Mouse (Mus musculus) testis, postnatal 10 days (tissue): ENCODE measurements around the gene Cdyl.

Experiments
- DNase-seq: peaks from one replicate; pipeline ENCODE4 v3.0.0; 2021; ENCODE audit warnings: low spot score

The Cdyl gene

DNA sequence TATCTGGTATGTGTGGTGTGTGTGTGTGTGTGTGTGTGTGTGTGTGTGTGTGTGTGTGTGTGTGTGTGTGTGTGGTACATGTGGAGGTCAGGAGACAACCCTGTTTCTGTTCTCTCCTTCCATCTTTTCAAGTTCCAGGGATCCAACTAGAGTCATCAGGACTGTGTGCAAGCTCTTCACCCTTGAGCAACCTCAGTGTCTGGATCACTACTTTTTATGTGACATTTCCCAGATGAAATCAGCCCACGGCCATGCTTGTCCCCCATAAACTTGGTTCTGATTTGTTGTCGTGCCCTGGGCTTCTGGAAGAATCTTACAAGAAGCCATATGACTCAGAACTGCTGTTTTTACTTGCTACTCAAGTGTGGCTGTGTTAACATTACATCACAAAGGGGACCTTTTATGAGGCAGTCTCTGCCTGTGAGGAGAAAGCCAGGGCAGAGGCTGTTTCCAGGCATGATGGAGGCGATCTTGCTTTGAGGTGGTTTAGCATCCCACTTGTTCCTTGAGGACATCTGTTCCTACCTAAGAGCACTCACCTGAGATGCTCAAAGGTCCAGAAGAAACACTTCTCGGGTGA lies at the start of gene Cdyl:
TSS of gene Cdyl (plus strand) at position 428 of the 580 bp plus-strand sequence.
- no peak for DNase-seq

DNA sequence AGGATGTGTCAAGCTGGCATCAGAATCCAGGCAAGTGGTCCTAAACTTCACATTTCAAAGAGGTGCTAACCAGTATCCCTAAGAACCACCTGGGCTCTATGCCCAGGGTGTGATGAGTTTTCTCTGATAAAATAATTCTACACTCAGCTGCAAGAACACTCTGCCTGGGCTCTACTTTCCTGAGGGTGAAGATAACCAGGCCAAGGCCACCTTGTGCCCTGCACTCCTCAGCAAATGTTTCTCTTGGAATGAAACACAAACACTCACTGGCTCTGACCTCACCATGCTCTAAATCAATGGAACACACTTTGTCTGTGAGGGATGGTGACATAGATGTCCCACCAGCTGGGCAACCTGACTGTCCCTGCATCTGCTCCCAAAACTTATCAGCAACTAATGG lies 48.9 kb upstream of the Cdyl start:
- DNase-seq, result no peak

DNA sequence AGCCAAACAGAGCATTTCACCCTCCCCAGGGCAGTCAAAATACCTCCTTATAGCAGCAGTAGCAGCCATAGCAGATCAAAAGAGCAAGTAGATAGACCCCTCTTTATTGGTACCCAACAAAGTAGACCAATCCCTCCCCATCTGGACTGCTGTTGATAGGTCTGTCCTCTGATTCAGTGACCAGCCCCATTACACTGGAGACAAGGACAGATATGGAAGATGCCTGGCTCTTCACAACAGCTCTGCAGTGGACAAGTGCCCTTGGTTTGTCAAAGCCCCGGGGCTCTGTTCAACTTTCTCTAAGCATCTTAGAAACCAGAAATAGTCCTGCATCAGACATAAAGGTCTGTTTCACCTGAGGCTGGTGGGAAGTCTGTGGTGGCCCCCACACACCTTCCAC lies 47.1 kb upstream of the Cdyl start:
- DNase-seq, result no peak

DNA sequence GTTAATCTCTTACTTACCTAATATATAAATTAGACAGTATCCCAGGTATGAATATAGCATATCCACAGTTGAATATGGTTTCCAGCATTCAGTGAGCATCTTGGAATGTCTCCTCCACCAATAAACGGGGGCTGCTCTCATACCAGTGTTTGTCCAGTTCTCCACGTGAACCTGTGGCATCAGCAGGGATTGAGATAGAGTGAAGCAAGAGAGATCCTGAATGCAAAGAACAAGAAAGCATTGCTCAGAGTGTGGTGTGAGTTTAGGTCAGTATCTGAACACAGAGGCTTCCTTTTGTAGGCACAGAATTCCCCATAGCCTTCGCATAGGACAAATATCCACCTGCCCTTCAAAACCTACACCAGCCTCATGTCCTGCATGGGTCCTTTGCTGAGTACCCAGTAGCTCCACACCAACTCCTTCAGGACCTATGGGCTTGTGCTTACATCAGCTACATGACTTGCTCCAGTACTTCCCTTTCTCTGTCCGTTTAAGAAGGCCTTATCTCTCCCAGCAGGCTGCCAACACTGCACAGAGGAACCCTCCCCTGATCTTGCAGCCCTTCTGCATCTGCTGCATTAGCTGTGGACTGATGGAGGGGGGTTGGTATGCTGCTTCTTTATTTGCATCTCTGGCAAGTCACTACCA lies 44.7 kb upstream of the Cdyl start:
- DNase-seq, result no peak

DNA sequence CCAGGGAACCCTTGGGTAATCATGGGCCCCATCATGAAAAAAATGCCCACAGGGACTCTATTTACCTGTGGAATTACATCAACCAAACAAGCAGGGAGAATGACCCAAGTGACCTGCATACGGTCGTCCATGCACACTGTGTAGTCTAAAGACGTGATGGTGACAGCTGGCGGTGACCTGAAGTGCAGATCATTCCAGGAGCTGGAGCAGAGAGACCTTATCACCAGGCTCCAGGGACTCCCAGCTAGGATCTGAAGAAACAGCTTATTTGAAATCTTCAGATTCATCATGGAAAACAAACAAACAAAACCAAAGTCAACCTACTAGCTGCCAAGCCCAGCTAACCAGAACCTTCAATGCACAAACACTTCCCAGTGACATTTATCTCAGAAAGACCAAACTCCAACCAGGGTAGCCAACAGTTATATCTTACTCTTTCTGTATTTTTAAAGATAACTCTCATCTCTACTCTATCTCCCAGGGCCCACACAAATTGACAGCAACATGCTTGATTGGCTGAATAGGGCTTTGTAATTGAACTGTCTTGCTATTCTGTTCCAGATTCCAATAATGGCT lies 43.0 kb upstream of the Cdyl start:
- no peak for DNase-seq

DNA sequence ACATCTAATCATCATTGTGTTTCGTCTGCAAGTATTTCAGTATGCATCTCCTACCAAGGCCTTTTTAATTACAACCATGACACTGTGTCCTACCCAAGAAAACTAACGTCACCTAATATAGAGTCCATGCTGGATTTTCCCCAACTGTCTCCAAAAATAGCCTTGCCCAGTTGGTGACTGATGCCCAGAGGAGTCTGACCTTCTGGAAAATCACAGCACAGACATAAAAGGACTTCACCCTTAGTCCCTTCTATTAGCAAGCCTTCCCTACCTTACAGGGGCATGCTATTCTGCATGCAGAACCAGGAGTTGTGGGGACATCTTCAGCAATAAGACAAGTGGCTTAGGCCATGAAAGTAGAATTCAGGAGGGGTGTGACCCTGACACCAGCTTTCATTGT lies 40.3 kb upstream of the Cdyl start:
- DNase-seq, result no peak

DNA sequence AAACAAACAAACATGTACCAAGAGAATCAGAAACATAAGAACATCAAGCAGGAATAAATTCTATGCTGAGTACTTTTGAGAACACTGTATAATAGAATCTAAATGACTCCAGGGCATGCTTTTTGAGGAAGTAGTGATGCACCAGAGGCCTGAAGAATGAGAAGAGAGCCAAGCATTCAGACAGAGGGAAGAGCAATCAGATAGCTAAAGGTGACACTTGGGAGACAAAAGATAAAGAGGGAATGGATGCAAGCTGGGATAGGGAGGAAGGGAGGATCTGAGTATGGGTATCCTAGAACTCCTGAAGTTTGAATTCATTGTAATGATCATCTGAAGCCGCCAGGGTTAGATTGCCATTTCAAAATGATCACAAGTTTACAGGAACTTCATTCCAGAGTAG lies 38.9 kb upstream of the Cdyl start:
- no peak for DNase-seq

DNA sequence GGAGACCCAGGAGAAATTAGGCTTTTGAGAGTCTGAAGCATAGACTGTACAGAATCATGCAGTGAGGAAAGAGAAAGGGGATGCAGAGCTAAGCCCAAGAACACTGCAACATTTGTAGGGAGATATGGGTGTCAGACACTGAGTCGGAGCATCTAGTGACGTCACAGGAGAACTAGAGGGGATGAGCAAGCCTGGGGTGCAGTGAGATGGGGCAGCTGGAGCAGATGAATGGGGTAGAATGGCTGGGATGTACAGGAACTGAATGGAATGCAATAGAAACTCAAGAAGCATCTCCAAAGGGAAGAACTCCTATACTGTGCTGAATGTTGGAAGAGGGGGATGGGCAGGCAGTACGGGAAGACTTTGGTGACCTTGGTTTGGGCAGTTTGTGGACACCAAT lies 34.8 kb upstream of the Cdyl start:
- DNase-seq, result no peak

DNA sequence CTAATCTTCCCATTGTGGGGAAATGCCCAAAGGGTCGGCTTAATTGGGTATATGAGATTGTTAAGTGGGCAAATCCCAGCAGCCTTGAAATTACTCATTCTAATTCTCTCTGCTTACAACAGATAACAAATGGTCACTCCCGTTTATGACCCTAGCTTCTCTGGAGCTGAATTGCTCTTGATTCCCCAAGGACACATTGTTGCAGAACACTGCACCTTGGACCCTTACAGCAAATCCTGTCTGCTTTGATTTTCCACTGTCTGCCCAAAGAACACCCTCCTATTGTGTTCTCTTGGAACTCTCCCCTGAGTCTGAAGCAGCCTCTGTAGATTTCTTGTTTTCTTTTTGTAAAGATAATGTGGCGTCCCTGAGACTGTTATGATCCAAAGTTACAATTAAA lies 34.1 kb upstream of the Cdyl start:
- no peak for DNase-seq

DNA sequence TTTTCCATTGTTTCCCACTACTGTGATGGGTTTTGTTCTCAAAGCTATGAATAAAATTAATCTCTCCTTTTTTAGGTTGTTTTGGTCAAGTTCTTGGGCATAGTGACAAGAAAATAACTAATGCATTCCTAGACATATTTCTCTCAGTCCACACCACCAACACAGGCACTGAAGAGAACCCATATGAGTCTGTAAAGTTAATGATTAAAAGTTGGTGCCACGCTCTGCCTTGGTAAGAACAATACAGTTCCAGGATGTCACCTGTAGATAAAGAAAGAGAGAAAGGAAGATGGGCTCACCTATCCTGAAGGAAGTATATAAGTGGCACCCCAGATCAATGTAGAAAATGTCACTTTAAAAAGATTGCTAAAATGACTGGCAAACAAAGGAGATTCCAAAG lies 32.3 kb upstream of the Cdyl start:
- DNase-seq, result no peak

DNA sequence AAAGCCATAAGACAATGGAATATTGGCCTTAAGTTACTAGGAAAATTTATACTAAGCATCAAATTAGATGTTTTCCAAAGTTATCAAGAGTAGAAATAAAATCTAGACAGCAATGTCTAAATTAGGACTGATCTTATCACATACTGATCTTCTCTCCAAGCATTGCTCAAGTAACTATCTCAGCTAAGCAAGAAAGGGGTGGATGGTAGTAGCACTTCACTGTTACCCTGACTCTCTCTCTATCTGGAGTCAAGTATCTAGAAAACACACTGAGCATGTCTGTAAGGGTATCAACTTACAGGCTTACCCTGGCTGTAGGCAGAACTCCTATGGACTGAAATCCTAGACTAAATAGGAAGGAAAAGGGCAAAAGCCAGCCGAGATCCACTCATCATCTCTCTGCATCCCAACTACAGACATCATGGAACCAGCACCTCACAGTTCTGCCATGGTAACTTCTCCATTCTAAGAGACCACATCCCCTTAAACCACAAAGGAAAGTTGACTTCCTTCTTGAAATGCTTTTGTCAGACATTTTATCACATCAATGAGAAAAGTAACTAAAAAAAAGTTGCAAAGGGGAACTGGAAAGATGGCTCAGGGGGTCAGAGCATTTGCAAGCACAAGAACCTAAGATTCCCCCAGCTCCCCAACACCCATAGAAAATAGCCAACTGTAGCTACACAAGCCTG lies 12.4 kb upstream of the Cdyl start:
- no peak for DNase-seq

DNA sequence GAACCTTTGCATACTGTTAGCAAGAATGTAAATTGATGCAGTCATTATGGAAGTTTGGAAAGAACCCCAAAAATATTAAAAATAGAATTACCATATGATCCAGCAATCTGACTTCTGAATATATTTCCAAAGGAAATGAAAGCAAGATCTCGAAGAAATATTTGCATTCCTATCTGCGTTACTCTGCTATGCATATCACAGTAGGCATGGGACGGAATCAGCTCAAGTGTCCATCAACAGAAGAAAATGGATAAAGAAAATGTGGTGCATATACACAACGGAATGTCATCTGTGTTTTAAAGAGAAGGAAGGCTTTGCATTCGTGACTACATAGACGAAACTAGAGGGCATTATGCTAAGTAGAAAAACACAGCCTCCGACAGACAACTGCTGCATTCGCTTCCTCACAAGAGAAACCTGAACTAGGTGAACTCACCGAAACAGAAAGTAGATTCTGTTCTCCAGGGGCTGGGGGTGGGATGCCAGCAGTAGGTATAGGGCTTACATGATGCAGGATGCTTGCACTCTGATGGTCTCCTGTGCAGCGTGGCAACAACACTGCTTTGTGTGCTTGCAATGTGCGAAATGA lies 9.3 kb upstream of the Cdyl start:
- DNase-seq, result no peak

DNA sequence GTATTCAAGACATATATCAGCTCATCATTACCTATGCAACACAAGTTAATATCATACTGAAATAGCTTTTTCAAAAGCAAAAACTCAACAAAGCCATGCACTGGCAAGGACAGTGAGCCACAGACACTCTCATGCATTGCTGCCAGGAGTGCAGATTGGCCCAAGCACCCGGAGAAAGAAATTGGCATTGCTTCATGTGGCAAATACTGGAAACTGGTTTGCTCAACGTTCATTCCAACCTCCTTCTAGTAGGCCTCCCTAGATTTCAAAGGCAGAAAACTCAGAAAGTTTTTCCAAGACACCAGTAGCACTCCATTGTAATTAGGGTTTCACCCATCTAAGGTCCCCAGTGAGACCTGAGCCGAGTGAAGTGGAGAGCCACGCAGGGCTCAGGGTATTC lies 6.8 kb upstream of the Cdyl start:
- DNase-seq, result no peak

DNA sequence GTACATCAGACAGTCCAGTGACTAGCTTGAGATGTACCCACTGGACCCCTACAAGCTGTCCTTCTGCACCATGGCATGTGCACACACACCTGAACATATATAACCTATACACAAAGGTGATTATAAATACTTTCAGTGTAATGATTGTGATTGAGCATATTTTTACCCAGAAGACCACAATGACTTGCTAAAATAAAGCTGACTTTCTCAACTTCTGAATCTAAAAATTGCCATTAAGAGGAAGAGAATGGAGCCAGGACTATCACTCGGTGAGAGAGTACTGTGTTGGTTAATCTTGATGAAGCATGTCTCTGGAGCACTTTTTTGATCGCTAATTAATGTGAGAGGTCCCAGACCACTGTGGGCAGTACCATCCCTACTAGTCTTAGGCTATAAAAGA lies 2.8 kb upstream of the Cdyl start:
- DNase-seq, result no peak

DNA sequence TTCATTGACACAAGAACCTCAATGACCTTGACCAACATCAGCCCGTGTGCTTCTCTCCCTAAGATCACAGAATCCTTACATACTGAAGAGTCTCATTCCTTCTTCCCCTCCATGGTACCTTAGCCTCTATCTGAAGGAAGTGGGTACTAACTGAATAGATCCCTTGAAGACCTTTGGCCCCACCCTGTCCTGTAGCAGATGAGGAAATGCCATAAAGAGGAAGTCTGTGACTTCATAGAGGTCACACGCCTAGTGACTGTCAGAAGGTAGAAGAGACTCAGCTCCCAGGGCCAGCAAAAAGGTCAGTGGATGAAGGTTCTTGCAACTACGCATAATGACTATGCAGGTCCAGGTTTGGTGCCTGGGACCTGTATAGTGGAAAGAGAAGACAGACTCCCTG lies 5.8 kb downstream of the Cdyl start:
- no peak for DNase-seq

DNA sequence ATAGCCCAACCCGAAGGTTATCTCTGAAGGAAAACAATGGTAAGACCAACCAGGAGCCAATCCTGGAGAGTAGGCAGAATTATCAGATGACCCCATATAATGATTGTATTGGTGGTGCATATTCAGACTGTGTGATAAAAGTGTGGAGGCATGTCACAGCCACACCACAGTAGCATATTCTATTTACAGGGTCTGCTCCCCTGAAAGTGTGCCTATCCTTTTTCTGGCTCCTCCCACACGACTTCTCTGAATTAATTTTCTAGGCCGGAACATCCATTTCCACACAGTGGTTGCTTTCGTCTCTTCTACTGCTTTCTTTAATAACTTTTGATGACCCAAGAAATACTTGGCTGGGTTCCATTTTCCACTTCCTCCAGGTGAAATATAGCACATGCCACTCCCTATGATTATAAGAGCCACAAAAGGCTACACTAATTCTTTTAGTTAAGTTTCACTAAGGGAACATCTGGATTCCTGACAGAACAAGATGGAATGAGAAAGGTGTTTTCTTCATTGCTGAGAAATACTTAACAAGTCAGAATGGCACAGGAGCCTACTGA lies 10.4 kb downstream of the Cdyl start:
- no peak for DNase-seq

DNA sequence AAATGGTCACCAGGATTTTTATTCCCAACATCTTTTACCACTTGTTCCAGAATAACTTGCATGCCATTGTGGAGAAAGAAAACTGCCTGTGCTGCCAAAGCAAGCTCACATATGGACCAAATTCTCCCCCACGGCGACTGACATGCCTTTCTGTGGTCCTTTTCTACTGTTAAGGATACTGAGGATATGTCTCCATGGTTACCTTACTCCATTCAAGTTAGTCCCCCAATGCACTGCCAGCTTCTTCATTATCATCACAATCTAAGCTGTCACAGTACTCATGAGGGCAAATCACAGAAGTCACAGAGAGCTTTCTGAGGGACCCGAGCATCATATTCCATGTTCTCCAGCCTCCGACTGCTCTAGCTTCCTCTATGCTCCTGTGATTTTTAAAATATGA lies 11.2 kb downstream of the Cdyl start:
- DNase-seq, result no peak

DNA sequence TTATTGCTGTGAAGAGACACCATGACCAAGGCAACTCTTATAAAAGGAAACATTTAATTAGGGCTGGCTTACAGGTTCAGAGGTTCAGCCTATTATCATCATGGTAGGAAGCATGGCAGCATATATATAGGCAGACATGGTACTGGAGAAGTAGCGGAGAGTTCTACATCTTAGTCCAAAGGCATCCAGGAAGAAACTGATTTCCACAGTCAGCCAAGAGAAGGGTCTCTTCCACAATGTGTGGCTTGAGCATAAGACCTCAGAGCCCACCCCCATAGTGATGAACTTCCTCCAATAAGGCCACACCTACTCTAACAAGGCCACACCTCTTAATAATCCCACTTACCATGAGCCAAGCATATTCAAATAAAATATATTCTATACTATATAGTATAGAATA lies 17.3 kb downstream of the Cdyl start:
- DNase-seq, result no peak

DNA sequence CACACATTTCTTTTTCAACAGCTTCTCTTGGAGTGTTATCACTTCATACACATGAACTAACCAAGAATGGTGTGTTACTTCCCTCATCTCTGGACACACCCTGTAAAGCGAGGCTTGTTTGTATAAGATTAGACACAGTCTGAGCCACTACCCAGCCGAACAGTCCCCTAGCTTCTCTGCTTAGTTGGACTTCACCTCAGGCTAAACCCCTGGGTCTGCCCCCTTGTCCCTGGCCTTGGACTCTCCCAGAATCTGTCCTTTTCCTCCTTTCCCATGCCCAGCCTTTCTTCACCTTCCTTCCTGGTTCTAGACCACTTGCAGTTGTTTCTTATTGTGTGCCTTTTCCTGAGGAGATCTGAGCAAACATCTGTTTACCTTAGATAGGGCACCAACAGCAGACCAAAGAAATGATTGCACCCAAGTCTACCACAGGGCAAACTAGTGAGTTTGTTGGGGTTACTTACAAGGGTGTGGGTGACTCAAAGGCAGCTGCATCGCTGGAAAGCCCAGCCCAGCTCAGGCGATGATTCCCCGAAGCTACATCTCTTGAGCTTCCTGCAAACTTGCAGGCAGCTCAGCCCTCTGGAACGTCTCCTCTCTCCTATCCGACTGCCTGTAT lies 17.9 kb downstream of the Cdyl start:
- no peak for DNase-seq

DNA sequence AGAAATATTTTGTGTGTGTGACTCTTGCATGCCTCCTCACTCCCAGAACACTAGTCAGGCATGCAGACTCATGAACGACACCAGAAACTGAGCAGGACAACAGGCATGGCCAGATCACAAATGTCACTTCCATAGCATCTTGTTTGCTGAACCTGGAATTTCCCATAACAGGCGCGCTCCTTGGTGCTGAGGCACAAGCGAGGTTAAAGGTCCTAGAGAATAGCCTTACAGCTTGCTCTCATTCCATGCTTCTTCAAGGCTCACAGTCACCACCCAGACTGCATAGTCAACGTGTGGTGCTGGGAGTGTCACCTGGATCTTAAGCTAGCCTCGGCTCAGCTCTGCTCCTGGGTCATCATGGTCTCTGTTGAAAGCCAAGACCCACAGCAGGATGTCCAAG lies 19.1 kb downstream of the Cdyl start:
- no peak for DNase-seq

DNA sequence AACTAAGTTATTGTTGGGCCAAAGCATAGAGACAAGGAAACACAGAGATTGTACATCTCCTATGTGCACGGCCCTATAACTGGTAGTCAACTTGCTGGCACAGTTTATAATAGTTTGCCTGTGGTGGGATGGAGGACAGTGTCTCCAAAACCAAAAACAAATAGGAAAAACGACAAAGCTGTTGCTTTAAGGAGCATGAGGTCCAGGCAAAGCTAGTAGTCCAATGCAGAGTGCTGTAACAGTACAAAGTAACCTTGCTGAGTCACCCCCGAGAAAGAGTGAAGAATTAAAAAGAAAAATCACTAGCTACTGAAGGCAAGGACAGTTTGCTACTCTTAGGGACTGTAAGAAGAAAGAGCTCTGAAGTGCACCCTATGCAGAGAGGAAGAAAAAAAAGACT lies 21.7 kb downstream of the Cdyl start:
- no peak for DNase-seq

DNA sequence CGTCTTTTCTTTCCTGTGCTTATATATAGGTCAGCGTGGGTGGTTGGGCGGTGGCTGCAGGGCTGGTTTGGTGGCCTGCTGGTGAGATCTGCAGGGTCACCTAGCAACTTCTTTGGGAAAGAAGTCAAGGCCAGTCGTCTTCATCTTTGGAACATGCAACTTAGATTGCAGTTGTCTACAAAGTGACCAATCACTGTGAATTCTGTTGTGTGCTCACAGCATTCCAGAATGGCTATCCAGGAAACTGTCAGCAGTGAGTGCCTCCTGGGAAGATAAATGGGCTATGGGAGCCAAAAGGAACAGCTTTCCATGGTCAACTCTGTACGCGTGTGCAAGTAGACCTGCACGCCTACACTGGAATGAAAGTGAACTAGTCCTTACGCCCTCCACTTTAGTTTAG lies 26.6 kb downstream of the Cdyl start:
- no peak for DNase-seq
